Mouse (Mus musculus): ENCODE data around the gene Mcpt2.
"Not testable (repeated sequence)": the region's sequence is repeated elsewhere in the genome, so short reads cannot be mapped to it uniquely, and the experiment has no call there.

Mcpt2 gene

DNA sequence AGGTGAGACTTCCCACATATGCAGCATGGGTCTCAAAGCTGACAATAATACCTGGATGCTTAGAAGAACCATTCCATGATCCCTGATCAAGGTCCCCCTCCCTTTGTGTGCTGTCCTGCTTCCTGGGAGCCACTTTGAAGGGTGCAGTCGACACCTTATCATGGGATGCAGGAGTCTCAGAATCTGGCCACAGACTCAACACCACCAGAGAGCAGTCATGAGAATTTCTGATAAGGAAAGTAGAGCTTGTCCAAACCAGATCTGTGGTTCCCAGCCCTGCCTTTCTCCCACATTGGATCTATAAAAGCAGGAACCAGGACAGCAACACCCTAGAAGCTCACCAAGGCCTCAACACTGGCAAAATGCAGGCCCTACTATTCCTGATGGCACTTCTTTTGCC, at the start of gene Mcpt2:
Gene Mcpt2, plus strand, starts transcription at position 250 of the 400 bp plus-strand sequence.
- DNase-seq (ENCODE audit: low spot score) = not testable (repeated sequence)

DNA sequence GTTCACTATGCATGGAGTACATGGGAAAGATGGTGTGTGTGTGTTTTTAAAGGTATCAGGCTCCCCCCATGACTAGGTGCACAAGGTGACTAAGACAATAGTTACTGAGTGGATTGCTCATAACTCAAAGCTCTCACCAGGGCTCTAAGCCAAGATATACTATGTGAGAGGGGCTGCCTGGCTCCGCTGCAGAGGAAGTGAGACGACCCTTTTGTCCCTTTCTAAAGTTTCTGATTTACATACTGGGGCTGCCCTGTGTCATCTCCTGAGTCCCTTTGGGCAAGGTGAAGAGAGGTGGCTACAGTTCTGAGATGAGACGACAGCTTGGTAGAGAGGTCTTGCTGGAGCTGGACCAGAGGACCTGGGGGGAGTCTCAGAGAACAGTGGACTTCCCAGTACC, 28.7 kb upstream of the Mcpt2 start:
- no peak for DNase-seq (ENCODE audit: low spot score)

DNA sequence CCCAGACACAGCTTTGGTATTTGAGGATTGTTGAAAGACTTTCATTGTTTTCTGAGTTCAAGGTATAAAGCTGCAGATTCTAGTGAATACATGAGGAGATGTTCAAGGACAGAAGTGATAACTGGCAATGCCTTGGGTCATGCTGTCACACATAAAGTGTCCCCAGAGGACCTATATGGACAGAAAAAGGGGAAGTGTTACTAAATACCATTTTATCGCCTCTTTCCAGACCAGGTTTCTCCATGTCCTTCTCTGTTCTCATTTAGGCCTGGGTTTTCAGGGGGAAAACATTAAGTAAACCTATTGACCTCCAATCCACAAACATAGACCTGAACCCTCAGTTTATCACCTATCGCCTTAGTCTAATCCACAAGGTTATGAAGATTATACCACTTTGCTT, 27.9 kb upstream of the Mcpt2 start:
- DNase-seq (ENCODE audit: low spot score) = no peak

DNA sequence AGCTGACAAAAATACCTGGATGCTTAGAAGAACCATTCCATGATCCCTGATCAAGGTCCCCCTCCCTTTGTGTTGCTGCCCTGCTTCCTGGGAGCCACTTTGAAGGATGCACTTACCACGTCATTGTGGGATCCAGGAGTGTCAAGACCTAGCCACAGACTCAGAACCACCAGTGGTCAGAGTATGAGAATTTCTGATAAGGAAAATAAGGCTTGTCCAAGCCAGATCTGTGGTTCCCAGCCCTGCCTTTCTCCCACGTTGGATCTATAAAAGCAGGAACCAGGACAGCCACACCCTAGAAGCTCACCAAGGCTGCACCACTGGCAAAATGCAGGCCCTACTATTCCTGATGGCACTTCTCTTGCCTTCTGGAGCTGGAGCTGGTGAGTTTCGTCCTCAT, 24.2 kb upstream of the Mcpt2 start, which contains the start of gene Mcpt1:
Gene Mcpt1, plus strand, starts transcription at position 301 of the 400 bp plus-strand sequence.
- not testable (repeated sequence) for DNase-seq (ENCODE audit: low spot score)

DNA sequence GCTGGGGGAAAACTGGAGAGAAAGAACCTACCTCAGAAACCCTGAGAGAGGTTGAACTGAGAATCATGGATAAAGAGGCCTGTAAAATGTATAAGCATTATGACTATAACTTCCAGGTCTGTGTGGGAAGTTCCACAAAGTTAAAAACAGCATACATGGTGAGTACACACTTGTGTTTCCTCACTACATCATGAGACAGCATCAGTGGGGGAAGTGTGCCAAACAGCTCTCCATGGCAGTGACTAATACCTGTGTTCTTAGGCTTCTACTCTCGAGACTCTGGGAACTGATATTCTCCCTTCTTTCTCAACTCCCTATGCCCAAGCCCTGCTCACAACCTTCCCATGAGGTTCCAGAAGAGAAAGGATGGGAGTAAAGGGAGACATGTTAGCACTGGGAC, 22.4 kb upstream of the Mcpt2 start:
- no peak for DNase-seq (ENCODE audit: low spot score)

DNA sequence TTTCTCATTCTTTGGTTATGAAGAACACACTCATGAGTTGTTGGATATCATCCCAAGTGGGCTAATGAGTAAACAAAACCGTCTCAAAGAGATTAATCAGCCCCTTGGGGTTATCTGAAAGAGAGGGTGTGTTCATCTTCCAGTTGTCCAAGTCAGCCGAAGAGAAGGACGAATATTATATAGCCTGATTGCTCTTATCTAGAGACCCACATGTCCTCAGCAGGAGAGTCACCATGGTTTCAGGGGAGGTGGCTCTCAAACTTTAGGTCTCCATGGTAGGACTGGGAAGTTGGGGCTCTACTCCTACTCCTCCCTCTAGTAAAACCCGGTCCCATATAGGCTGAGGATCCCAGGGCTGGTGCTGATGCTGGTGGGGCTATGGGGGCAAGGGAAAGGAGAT, 20.5 kb upstream of the Mcpt2 start:
- DNase-seq (ENCODE audit: low spot score) = not testable (repeated sequence)

DNA sequence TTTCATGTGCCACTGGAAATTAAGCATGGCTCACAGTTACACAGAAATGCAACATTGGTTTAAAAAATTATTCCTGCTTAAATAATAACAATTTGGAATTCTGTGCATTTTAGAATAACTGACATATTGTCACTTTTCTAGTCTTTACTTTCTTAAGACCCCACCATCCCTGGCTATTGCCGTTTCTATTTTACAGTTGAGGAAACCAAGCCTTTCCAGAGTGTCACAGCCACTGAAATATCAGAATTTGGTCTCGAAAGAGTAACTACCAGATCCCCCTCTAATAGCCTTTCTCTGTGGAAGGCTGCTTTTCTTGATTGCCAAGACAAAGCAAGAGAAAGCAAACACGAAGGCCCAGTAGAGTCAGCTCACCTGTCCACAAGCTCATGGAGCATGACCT, 11.4 kb upstream of the Mcpt2 start, which contains the start of gene Mcpt9:
Gene Mcpt9, minus strand, starts transcription at position 101 of the 400 bp plus-strand sequence.
- not testable (repeated sequence) for DNase-seq (ENCODE audit: low spot score)

DNA sequence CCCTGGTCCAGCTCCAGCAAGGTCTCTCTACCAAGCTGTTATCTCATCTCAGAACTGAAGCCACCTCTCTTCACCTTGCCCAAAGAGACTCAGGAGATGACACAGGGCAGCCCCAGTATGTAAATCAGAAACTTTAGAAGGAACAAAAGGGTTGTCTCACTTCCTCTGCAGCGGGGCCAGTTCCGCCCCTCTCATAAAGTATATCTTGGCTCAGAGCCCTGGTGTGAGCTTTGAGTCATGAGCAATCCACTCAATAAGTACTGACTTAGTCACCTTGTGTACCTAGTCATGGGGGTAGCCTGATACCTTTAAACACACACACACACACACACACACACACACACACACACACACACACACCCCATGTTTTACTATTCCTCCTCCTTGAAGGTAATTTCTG, 7.4 kb upstream of the Mcpt2 start:
- DNase-seq (ENCODE audit: low spot score) = no peak

DNA sequence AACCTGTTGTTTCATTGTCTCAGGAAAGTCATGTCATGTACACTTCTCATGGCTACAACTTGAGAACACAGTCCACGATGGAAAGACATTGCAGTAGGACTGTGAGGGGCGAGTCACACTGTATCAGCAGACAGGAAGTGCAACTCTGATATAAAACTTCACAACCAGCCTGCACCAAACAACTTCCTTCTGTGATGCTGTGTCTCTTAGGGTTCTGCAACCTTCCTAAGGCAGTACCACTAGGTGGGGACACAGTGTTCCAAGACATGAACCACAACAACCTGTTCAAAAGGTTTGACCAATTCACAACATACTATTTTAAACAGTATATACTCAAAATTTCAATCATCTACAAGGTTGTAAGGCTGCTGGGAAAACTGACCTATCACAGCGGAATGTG, 13.6 kb downstream of the Mcpt2 start:
- no peak for DNase-seq (ENCODE audit: low spot score)

DNA sequence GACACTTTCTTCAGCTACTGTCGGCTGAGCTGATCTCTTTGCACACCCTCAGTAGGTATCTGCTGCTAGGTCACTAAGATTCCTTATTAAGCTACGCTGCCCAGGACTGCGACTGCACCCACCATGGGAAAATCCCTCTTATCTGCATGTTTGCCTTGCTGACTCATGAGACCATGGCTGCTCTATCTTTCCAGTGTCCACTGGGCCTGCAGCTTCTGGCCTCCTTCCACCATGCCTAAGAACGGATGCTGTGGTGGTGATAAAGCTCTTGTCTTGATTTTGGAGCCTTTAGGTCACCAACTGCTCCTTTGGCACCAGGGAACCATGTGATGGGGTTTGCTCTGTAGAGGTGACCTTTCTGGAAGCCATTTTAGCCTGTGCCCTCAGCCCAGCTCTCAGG, 15.9 kb downstream of the Mcpt2 start:
- DNase-seq (ENCODE audit: low spot score) = no peak

DNA sequence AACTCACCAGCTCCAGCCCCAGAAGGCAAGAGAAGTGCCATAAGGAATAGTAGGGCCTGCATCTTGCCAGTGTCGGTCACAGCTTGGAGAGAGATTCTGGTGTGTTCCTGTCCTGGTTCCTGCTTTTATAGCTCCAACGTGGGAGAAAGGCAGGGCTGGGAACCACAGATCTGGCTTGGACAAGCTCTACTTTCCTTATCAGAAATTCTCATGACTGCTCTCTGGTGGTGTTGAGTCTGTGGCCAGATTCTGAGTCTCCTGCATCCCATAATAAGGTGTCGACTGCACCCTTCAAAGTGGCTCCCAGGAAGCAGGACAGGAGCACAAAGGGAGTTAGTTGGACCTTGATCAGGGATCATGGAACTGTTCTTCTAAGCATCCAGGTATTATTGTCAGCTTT, 20.4 kb downstream of the Mcpt2 start, which contains the start of gene Mcpt4:
Gene Mcpt4, minus strand, starts transcription at position 101 of the 400 bp plus-strand sequence.
- DNase-seq (ENCODE audit: low spot score) = not testable (repeated sequence)

DNA sequence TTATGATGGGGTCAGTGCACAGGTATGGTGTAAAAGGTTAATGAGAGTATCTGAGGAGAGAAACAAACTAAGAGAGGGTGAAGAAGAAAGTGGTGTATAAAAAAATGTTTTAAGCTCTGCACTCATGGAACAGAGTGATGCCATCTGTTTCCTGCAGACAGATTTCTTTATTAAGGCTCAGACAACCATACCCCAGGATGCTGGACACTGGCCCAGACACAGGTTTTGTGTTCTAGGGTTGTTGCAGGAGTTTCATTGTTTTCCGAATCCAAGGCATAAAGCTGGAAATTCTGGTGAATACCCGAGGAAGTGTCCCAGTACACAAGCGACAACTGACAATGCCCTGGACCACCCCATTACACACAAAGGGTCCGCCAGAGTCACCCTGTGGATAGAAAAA, 40.2 kb downstream of the Mcpt2 start:
- DNase-seq (ENCODE audit: low spot score) = no peak

DNA sequence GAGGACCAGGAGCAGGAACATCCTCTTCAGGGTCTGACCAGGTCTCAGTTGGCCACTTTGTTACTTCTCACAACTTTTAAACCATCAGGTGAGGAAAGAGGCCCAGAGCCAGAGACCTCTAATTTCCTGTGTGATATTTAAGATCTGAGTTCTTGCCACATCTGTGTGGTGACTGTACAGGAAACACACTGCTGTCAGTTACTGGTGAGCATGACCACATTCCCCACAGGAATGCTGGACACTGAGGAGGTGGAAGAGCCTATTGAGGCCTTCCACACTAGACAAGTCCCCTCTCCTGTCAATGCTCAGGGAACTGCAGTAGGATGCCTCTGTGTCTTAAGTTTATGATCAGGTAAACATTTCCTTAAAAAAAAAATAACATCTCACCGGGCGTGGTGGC, 43.3 kb downstream of the Mcpt2 start, which contains the start of gene Mcpt8:
Gene Mcpt8, minus strand, starts transcription at position 107 of the 400 bp plus-strand sequence.
- DNase-seq (ENCODE audit: low spot score) = no peak

DNA sequence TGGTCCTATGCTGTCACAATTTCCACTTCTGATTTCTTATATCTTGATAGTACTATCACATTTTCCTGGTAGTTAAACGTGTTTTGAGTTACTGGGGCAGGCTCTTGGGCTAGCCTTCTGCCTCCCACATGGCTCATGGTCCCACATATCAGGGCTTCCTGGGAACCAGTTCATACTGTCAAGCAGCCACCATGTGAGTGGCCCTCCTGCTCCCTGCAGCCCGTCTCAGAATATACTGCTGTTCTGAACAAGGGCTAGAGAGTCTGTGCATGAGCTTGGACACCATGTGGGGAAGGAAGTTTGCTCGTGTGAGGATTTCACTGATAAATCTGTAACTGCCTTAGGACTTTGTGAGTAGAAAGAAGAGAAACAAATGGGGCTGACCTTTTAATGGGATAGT, 44.9 kb downstream of the Mcpt2 start:
- DNase-seq (ENCODE audit: low spot score) = no peak

DNA sequence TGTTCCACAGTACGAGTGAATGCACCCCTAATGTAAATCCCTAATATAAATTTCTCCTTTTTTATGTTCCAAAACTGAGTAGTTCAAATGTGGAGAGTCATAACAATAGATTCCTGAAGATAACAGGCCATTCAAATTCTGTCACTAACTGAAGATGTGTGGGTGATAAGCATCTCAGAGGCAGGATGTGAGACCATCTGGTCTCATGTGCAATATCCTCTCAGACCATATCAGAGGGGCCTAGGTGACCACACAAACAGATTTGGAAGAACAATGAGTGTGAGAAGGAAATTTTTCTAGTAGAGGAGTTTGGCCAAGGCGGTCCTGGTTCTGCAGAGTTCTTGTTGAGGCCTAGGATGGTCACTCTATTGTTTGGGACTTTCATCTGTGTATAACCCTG, 51.5 kb downstream of the Mcpt2 start:
- DNase-seq (ENCODE audit: low spot score) = no peak

Measured in left cerebral cortex, adult 11 months (tissue).